Mouse (Mus musculus) stomach, embryonic 16.5 days (tissue): ENCODE measurements at regions not wholly inside any gene's neighbourhood (a gene's known extent, or its start where the extent isn't known, plus 50 kb on each side); places are given as distances from the start of the nearest gene placed in this dataset.
"Not testable (repeated sequence)": the region's sequence is repeated elsewhere in the genome, so short reads cannot be mapped to it uniquely, and the experiment has no call there.

ENCODE experiments used
- ATAC-seq: fragments of 200-750 bp; cut with Nextera tagmentation; 2 replicates; pipeline ENCODE4 v1.8.0; 2017; ENCODE audit warnings: moderate number of reproducible peaks, moderate TSS enrichment; ENCODE audit not compliant: insufficient read depth, low FRiP score
- H3K27ac ChIP-seq: fragments of 300-500 bp; sonication (generic); 2 replicates; pipeline ENCODE4 v1.5.1; 2014; ENCODE audit warnings: low read length
- H3K27me3 ChIP-seq: fragments of 300-500 bp; sonication (generic); 2 replicates; pipeline ENCODE4 v1.6.1; 2014; ENCODE audit warnings: low read length, control low read depth, mixed read lengths; ENCODE audit not compliant: control insufficient read depth, insufficient read depth
- H3K36me3 ChIP-seq: fragments of 300-500 bp; sonication (generic); 2 replicates; pipeline ENCODE4 v1.6.1; 2014; ENCODE audit warnings: low read length; ENCODE audit not compliant: control insufficient read depth, insufficient read depth
- H3K4me1 ChIP-seq: fragments of 300-500 bp; sonication (generic); 2 replicates; pipeline ENCODE4 v1.6.1; 2014; ENCODE audit warnings: low read length, control low read depth, mixed read lengths; ENCODE audit not compliant: control insufficient read depth, insufficient read depth
- H3K4me2 ChIP-seq: fragments of 300-500 bp; sonication (generic); 2 replicates; pipeline ENCODE4 v1.6.1; 2014; ENCODE audit warnings: low read depth, low read length, mixed read lengths
- H3K4me3 ChIP-seq: fragments of 300-500 bp; sonication (generic); replicated peaks from 2 replicates; pipeline ENCODE4 v1.5.1; 2014; ENCODE audit warnings: mild to moderate bottlenecking, low read length
- H3K9ac ChIP-seq: fragments of 300-500 bp; sonication (generic); 2 replicates; pipeline ENCODE4 v1.6.1; 2014; ENCODE audit warnings: low read length
- H3K9me3 ChIP-seq: fragments of 300-500 bp; sonication (generic); replicated peaks from 2 replicates; pipeline ENCODE4 v1.6.1; 2016; ENCODE audit warnings: low read length, control low read depth; ENCODE audit not compliant: control insufficient read depth
- WGBS: fragments of 180-500 bp; shearing (Covaris S2); extraction: QIAGEN DNeasy Blood & Tissue Kit; methylation state at CpG from one replicate; pipeline ENCODE4 v1.1.7; 2014; 5-methylcytosine and 5-hydroxymethylcytosine counted together

DNA sequence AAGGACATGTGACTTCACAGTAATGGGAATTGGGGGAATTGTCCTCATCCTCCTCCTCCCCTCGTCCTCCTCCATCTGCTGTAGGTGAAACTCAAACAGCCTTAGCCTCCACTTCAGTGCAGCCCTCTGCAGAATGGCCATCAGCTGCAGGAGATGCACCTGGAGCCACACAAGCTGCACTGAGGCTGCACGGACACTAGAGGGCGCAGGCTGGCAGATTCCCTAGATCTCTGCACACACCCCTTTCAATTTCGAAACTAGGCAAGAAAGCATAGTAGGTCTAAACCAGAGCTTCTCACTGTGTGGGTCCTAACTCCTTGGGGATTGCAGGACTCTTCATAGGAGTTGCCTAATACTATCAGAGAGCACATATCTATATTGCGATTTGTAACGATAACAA, 106.2 kb upstream of the Asap2 start:
- H3K4me2 ChIP-seq, ATAC-seq, H3K36me3 ChIP-seq, H3K4me1 ChIP-seq, H3K9me3 ChIP-seq, H3K9ac ChIP-seq, H3K4me3 ChIP-seq, H3K27me3 ChIP-seq, H3K27ac ChIP-seq: not testable (repeated sequence)
- WGBS: 67% methylated on average over 6 of the region's 6 CpGs

DNA sequence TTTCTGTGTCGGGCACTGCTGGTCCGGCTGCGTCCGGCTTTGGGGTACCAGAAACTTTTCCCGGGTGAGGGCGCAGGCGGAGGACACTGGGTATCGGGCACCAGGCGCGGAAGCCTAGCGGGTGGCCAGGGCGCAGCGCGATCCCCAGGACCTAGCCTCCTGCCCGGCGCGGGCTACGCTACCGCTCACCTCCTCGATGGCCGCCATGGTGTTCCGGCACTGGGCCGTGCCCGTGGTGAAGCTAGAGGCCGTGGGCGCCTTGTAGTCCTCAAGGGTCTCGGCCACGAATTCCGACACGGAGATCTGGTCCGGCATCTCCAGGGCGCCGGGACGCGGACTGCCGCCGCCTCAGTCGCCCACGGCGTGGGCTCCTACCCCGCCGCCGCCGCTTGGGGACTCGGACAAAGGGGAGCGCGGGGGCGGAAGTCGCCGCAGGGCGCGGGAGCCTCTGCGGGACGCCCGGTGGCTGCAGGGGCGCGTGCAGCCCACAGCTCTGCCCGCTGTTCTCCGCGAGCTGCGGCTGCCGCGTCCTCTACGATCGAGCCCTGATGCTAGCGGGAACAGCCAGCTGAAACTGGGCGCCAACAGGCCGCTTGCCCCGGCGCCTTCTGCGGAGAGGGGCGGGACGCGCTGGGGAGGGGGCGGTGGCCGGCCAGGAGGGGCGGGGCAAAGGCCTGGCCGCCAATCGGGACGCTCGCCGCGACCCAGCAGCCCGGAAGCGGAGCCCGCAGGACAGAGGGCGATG, 69.4 kb upstream of the Asap2 start:
- peak overlapping the region; percentile 90 for H3K27ac ChIP-seq
- ATAC-seq: peak; percentile 100
- under 1% methylated on average over 85 of the region's 87 CpGs for WGBS

DNA sequence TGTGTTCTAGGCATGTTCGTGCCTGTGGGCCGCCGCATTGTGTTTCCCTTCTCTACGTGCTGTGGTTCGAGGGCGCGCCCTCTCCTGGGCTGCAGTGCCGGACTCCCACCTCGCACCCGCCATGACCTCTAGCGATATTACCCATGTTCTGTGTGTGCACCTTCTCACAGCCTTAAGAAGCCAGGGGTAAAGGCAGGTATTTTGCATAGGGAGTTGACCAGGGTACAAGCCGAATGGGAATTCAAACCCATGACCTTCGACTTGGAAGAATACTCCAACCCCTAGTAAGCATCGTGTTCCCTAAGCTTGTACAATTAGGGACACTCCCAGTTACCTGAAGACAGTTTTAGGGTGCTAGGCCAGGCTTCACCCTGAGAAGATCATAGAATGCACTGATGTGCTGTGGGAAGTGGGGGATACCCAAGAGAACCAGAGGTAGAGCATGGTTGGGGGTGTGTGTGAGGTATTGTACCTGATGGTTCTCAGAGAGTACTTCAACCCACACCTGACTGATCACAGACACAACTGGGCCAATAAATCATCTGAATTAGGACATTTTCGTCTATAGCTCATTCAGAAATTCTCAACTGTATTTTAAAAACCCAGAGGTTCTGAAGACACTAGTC, 68.7 kb upstream of the Asap2 start:
- H3K9me3 ChIP-seq, H3K4me1 ChIP-seq, H3K36me3 ChIP-seq, ATAC-seq, H3K27me3 ChIP-seq, H3K27ac ChIP-seq, H3K9ac ChIP-seq: not testable (repeated sequence)
- Histone ChIP-seq H3K4me3 (peak overlapping the region; percentile 69), H3K4me2 (peak overlapping the region; percentile 38)
- 17% methylated on average over 12 of the region's 15 CpGs for WGBS

More for the DNA sequence above, 69.4 kb upstream of the Asap2 start:
- not testable (repeated sequence) for H3K9me3 ChIP-seq, H3K27me3 ChIP-seq, H3K36me3 ChIP-seq, H3K4me1 ChIP-seq
- Histone ChIP-seq H3K4me3 (peak overlapping the region; percentile 69), H3K9ac (peak overlapping the region; percentile 84), H3K4me2 (peak overlapping the region; percentile 38)

DNA sequence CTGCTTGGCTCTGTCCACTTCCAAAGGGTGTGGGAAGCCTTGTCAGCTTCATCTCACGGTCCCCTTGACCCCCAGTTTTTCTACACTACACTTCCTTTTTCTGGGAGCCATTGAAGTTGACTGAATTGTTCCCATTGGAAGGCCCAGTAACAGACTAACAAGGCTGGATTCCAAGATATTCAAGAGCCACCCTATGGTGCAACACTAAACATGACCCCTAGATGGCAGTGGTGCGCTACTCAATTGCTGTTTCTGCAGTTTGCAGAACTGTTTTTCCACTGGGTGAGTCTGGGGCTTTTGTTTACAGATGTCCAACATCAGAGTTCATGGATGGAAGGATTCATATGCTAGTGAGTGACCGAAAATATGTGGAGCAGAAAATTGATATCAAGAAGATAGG, 61.3 kb upstream of the Asap2 start:
- H3K4me3 ChIP-seq, H3K4me1 ChIP-seq, H3K9ac ChIP-seq, H3K4me2 ChIP-seq, H3K36me3 ChIP-seq, H3K9me3 ChIP-seq, ATAC-seq, H3K27me3 ChIP-seq, H3K27ac ChIP-seq: not testable (repeated sequence)
- WGBS: 29% methylated on average over 3 of the region's 3 CpGs
